Mouse (Mus musculus) heart, embryonic 16.5 days (tissue): Measurements from ENCODE around the gene BC035947. TPM values are rescaled to one million over a fixed set of nuclear protein-coding genes. Genes with fewer than 3 reads are reported as not detected.

Experiments
- polyA plus RNA-seq: library from polyadenylated mRNA; unstranded; fragments of >200 nt; fragmentation: Nextera tagmentation; extraction: Ambion mirVana; gene quantifications from 2 replicates; pipeline ENCODE4 v1.2.1, GENCODE M21; 2015

The BC035947 gene
- polyA plus RNA-seq, 1 experiment from 2014 or later: not detected

Other genes with a start within 250 kb of the BC035947 start
- 0.22 and 0.28 TPM in 2 replicates for gene Sgpp2, start 201.8 kb downstream of the BC035947 start, polyA plus RNA-seq
- gene Farsb, start 23.3 kb downstream of the BC035947 start, polyA plus RNA-seq: 99.0 and 105 TPM in 2 replicates
- gene Mogat1, start 1.2 kb downstream of the BC035947 start, polyA plus RNA-seq: 0.34 TPM in 1 of 2 replicates, not detected in the other
- gene Acsl3, start 145.7 kb upstream of the BC035947 start, polyA plus RNA-seq: 78.7 and 87.1 TPM in 2 replicates
- 1.8 and 2.2 TPM in 2 replicates for gene Utp14b, start 145.9 kb upstream of the BC035947 start, polyA plus RNA-seq